Mouse (Mus musculus): ENCODE results near the gene Slc12a5. TPM values are rescaled to one million over a fixed set of nuclear protein-coding genes. Genes with fewer than 3 reads are reported as not detected.
A peak's percentile ranks its signal among the peaks of the same experiment; 100 is the strongest.

Gene Slc12a5
- polyA plus RNA-seq, 1 experiment from 2014 or later: 0.46 TPM

DNA sequence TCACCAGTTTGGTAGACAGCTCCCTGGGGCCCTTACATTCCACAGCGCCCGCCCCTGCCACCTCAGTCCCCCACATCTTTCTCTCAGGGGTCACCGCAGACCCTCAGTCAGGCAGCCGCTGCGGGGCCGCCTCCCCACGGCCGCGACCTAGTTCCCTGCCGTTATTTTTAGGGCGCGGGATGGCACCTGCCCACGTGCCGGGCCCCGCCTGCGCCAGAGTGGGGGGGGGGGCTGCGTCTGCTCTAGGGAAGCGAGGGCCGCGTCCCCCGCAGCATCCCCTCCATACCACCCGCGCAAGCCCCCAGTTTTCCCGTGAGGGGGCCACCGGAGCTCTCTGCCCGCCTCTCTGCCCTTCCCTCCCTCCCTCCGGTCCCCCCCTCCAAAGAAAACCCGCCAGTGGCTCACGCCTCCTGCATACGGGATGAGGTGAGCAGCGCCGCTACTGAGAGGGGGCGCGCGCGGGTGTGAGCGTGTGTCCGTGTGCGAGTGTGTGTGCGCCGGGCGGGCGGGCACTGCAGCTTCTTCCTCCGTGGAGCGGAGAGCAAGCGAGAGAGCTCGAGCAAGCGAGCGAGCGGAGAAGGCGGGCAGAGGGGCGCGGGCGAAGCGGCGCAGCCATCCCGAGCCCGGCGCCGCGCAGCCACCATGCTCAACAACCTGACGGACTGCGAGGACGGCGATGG lies 7.3 kb downstream of the Slc12a5 start:
- no peak overlapping the region for H3K27ac ChIP-seq (ENCODE audit: low read length)
- H3K4me3 ChIP-seq (replicated peaks; ENCODE audit: low read length): peak overlapping the region; percentile 31
- H3K27me3 ChIP-seq (ENCODE audit: control insufficient read depth, insufficient read depth, low read length): peaks cover 60% of the 10 kb centered on the region
- ATAC-seq (ENCODE audit: insufficient read depth, low FRiP score): peak; percentile 34; the same call in 1 of the 2 replicates
- H3K36me3 ChIP-seq (ENCODE audit: control insufficient read depth, insufficient read depth, low read length): no peaks in the 10 kb centered on the region
- H3K9me3 ChIP-seq (replicated peaks; ENCODE audit: control insufficient read depth, low read length): no peaks in the 10 kb centered on the region
- no peak overlapping the region for H3K9ac ChIP-seq (ENCODE audit: low read length)
- 2% methylated on average over 63 of the region's 65 CpGs for WGBS
- peaks cover 7% of the 10 kb centered on the region; the same call in 1 of the 2 replicates for H3K4me1 ChIP-seq (ENCODE audit: control insufficient read depth, insufficient read depth, low read length)
- H3K4me2 ChIP-seq (ENCODE audit: low read depth, low read length): peak overlapping the region; percentile 46

- H3K27ac ChIP-seq (ENCODE audit: low read length): no peak overlapping the region
- peak; percentile 57; the same call in 1 of the 2 replicates for ATAC-seq (ENCODE audit: insufficient read depth, low FRiP score)
- H3K4me3 ChIP-seq (replicated peaks; ENCODE audit: low read length): peak overlapping the region; percentile 31
- no peaks in the 10 kb centered on the region for H3K36me3 ChIP-seq (ENCODE audit: control insufficient read depth, insufficient read depth, low read length)
- no peaks in the 10 kb centered on the region for H3K9me3 ChIP-seq (replicated peaks; ENCODE audit: control insufficient read depth, low read length)
- WGBS: under 1% methylated on average over 29 of the region's 29 CpGs
- peaks cover 60% of the 10 kb centered on the region for H3K27me3 ChIP-seq (ENCODE audit: control insufficient read depth, insufficient read depth, low read length)
- H3K4me1 ChIP-seq (ENCODE audit: control insufficient read depth, insufficient read depth, low read length): peaks cover 7% of the 10 kb centered on the region; the same call in 1 of the 2 replicates
- H3K9ac ChIP-seq (ENCODE audit: low read length): no peak overlapping the region
- H3K4me2 ChIP-seq (ENCODE audit: low read depth, low read length): peak overlapping the region; percentile 46
Observed at GRCm38 (mm10) chr2:164968451-164968851, 7.8 kb downstream of the Slc12a5 start.

DNA sequence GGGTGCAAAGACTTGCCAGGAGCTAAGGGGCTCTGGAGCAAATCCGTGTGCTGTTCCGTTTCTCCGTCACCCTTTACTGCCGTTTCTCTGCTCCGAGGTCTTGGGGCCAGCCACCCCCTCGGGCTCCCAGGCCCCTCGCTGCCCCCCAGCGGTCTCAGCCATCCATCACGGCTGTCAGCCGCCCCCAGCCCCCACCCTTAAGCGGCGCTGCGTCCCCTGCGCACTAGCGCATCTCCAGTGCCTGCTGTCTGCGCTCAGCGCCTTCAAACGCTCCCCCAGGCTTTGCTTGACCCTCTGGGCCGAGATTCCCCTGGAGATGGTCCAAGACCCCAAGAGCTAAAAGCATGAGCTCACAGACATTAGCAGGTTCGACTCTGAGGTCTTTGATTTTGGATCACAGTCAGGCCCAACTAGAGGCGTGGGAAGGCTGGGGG lies 8.8 kb downstream of the Slc12a5 start:
- peaks cover 60% of the 10 kb centered on the region for H3K27me3 ChIP-seq (ENCODE audit: control insufficient read depth, insufficient read depth, low read length)
- H3K9me3 ChIP-seq (replicated peaks; ENCODE audit: control insufficient read depth, low read length): no peaks in the 10 kb centered on the region
- H3K9ac ChIP-seq (ENCODE audit: low read length): no peak overlapping the region
- 6% methylated on average over 21 of the region's 21 CpGs for WGBS
- no peaks in the 10 kb centered on the region for H3K36me3 ChIP-seq (ENCODE audit: control insufficient read depth, insufficient read depth, low read length)
- no peak for ATAC-seq (ENCODE audit: insufficient read depth, low FRiP score)
- H3K4me1 ChIP-seq (ENCODE audit: control insufficient read depth, insufficient read depth, low read length): peaks cover 7% of the 10 kb centered on the region; the same call in 1 of the 2 replicates
- no peak overlapping the region for H3K27ac ChIP-seq (ENCODE audit: low read length)
- H3K4me3 ChIP-seq (replicated peaks; ENCODE audit: low read length): no peak overlapping the region
- H3K4me2 ChIP-seq (ENCODE audit: low read depth, low read length): no peak overlapping the region

DNA sequence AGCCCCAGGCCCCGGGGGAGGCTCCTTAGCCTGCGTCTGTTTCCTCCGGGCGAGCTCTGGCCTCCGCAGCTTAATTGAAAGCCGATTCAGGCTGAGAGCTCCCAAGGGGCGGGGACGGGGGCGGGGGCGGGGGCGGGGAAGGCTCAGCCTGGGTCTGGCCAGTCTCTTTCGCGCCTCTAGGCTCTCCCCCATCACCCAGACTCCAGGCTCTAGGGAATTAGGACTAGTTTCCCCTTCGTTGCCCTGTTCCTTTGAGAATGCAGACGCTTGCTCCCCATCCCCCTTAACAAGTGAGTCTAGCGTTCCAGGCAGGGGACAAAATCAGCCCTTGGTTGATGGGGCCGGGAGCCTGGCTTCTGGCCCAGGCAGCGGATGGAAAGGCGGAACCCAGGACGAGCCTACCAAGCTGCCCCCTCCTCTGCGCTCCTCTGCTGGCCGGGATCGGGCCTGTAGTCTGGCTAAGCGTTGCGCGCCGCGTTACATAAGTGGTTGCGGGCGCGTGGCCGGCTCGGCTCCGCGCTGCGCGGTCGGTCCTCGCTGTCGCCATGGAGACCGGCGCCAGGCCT lies 10.1 kb downstream of the Slc12a5 start:
- ATAC-seq (ENCODE audit: insufficient read depth, low FRiP score): no peak
- H3K4me2 ChIP-seq (ENCODE audit: low read depth, low read length): peak overlapping the region; percentile 22; the same call in 1 of the 2 replicates
- peaks cover 7% of the 10 kb centered on the region; the same call in 1 of the 2 replicates for H3K4me1 ChIP-seq (ENCODE audit: control insufficient read depth, insufficient read depth, low read length)
- WGBS: 2% methylated on average over 42 of the region's 42 CpGs
- H3K4me3 ChIP-seq (replicated peaks; ENCODE audit: low read length): no peak overlapping the region
- peaks cover 60% of the 10 kb centered on the region for H3K27me3 ChIP-seq (ENCODE audit: control insufficient read depth, insufficient read depth, low read length)
- no peaks in the 10 kb centered on the region for H3K9me3 ChIP-seq (replicated peaks; ENCODE audit: control insufficient read depth, low read length)
- no peak overlapping the region for H3K9ac ChIP-seq (ENCODE audit: low read length)
- no peaks in the 10 kb centered on the region for H3K36me3 ChIP-seq (ENCODE audit: control insufficient read depth, insufficient read depth, low read length)
- no peak overlapping the region for H3K27ac ChIP-seq (ENCODE audit: low read length)

GRCm38 (mm10) chr2:164972646-164973045 lies 12.0 kb downstream of the Slc12a5 start:
- H3K27me3 ChIP-seq (ENCODE audit: control insufficient read depth, insufficient read depth, low read length): peaks cover 44% of the 10 kb centered on the region
- H3K4me2 ChIP-seq (ENCODE audit: low read depth, low read length): no peak overlapping the region
- H3K36me3 ChIP-seq (ENCODE audit: control insufficient read depth, insufficient read depth, low read length): no peaks in the 10 kb centered on the region
- peaks cover 6% of the 10 kb centered on the region; the same call in 1 of the 2 replicates for H3K4me1 ChIP-seq (ENCODE audit: control insufficient read depth, insufficient read depth, low read length)
- H3K9me3 ChIP-seq (replicated peaks; ENCODE audit: control insufficient read depth, low read length): no peaks in the 10 kb centered on the region
- WGBS: 61% methylated on average over 5 of the region's 5 CpGs
- H3K27ac ChIP-seq (ENCODE audit: low read length): no peak overlapping the region
- H3K4me3 ChIP-seq (replicated peaks; ENCODE audit: low read length): no peak overlapping the region
- H3K9ac ChIP-seq (ENCODE audit: low read length): no peak overlapping the region
- ATAC-seq (ENCODE audit: insufficient read depth, low FRiP score): no peak

DNA sequence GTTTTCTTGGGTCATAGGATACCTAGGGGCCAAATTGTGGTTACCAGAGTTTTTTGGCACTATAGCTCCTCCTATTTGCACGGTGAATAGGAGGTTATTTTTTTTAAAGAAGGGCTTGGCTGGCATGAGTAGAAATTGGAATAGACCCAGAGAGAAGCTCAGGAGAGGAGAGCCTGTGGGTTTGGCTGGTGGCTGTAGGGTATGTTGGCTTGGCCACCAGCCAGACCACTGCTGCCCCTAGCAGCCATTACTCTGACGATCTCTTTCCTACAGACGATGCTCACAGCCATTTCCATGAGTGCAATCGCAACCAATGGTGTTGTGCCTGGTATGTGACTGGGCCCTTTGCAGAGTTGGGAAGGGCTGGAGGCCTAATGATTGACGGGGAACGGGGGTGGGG lies 15.0 kb downstream of the Slc12a5 start:
- Histone ChIP-seq H3K4me3 (replicated peaks; ENCODE audit: low read length) (no peak overlapping the region), H3K9me3 (replicated peaks; ENCODE audit: control insufficient read depth, low read length) (no peaks in the 10 kb centered on the region), H3K4me2 (ENCODE audit: low read depth, low read length) (no peak overlapping the region), H3K27ac (ENCODE audit: low read length) (no peak overlapping the region), H3K9ac (ENCODE audit: low read length) (no peak overlapping the region), H3K36me3 (ENCODE audit: control insufficient read depth, insufficient read depth, low read length) (no peaks in the 10 kb centered on the region), H3K4me1 (ENCODE audit: control insufficient read depth, insufficient read depth, low read length) (no peaks in the 10 kb centered on the region), H3K27me3 (ENCODE audit: control insufficient read depth, insufficient read depth, low read length) (peaks cover 15% of the 10 kb centered on the region)
- 78% methylated on average over 6 of the region's 6 CpGs for WGBS
- no peak for ATAC-seq (ENCODE audit: insufficient read depth, low FRiP score)

DNA sequence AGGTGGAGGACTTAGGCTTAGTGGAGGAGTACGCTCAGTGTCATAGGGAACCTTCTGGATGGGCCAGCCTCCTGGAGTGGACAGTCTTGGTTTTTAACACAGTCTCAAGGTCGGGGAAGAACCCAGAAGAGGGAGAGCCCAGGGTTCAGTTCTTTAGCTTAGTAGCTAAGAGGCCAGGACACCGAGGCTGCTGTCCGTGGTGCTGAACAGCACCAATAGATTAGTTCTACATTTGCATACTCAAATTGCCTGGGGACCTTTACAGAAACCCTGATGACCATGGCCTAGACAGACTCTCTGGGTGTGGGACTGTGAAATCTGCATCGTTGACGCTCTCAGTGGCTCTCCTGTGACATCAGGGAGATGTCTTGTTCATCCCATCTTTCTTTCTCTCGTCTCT lies 19.1 kb downstream of the Slc12a5 start:
- Histone ChIP-seq H3K4me3 (replicated peaks; ENCODE audit: low read length) (no peak overlapping the region), H3K4me1 (ENCODE audit: control insufficient read depth, insufficient read depth, low read length) (no peaks in the 10 kb centered on the region), H3K9me3 (replicated peaks; ENCODE audit: control insufficient read depth, low read length) (no peaks in the 10 kb centered on the region), H3K27me3 (ENCODE audit: control insufficient read depth, insufficient read depth, low read length) (no peaks in the 10 kb centered on the region), H3K9ac (ENCODE audit: low read length) (no peak overlapping the region), H3K4me2 (ENCODE audit: low read depth, low read length) (no peak overlapping the region), H3K27ac (ENCODE audit: low read length) (no peak overlapping the region), H3K36me3 (ENCODE audit: control insufficient read depth, insufficient read depth, low read length) (no peaks in the 10 kb centered on the region)
- no peak for ATAC-seq (ENCODE audit: insufficient read depth, low FRiP score)
- WGBS: 26% methylated on average over 7 of the region's 7 CpGs

GRCm38 (mm10) chr2:164985962-164986361 lies 25.4 kb downstream of the Slc12a5 start:
- WGBS: 78% methylated on average over 6 of the region's 6 CpGs

GRCm38 (mm10) chr2:164986371-164987027 lies 25.9 kb downstream of the Slc12a5 start:
- Histone ChIP-seq H3K9ac (ENCODE audit: low read length) (no peak overlapping the region), H3K27me3 (ENCODE audit: control insufficient read depth, insufficient read depth, low read length) (no peaks in the 10 kb centered on the region), H3K4me3 (replicated peaks; ENCODE audit: low read length) (no peak overlapping the region), H3K4me1 (ENCODE audit: control insufficient read depth, insufficient read depth, low read length) (no peaks in the 10 kb centered on the region), H3K36me3 (ENCODE audit: control insufficient read depth, insufficient read depth, low read length) (no peaks in the 10 kb centered on the region), H3K4me2 (ENCODE audit: low read depth, low read length) (no peak overlapping the region), H3K9me3 (replicated peaks; ENCODE audit: control insufficient read depth, low read length) (no peaks in the 10 kb centered on the region), H3K27ac (ENCODE audit: low read length) (no peak overlapping the region)
- no peak for ATAC-seq (ENCODE audit: insufficient read depth, low FRiP score)
- 67% methylated on average over 14 of the region's 14 CpGs for WGBS

More at GRCm38 (mm10) chr2:164985962-164986361, 25.4 kb downstream of the Slc12a5 start:
- ATAC-seq (ENCODE audit: insufficient read depth, low FRiP score): no peak
- no peaks in the 10 kb centered on the region for H3K9me3 ChIP-seq (replicated peaks; ENCODE audit: control insufficient read depth, low read length)
- no peak overlapping the region for H3K27ac ChIP-seq (ENCODE audit: low read length)
- no peak overlapping the region for H3K9ac ChIP-seq (ENCODE audit: low read length)
- H3K4me2 ChIP-seq (ENCODE audit: low read depth, low read length): no peak overlapping the region
- no peaks in the 10 kb centered on the region for H3K4me1 ChIP-seq (ENCODE audit: control insufficient read depth, insufficient read depth, low read length)
- H3K4me3 ChIP-seq (replicated peaks; ENCODE audit: low read length): no peak overlapping the region
- H3K36me3 ChIP-seq (ENCODE audit: control insufficient read depth, insufficient read depth, low read length): no peaks in the 10 kb centered on the region
- H3K27me3 ChIP-seq (ENCODE audit: control insufficient read depth, insufficient read depth, low read length): no peaks in the 10 kb centered on the region

Data from stomach, embryonic 16.5 days (tissue).